Mouse (Mus musculus) B cell, adult (primary cell): ENCODE data around the gene Adcy3. TPM values are rescaled to one million over a fixed set of nuclear protein-coding genes. Genes with fewer than 3 reads are reported as not detected.

Source experiments
- total RNA-seq: library from RNA; stranded (reverse); gene quantifications from 4 replicates; pipeline ENCODE4 v1.2.4, GENCODE M21; 2023; ENCODE audit not compliant: inconsistent age

Gene Adcy3
- total RNA-seq = 8.2 to 11.8 TPM (median 10.0 TPM) in 4 replicates

GRCm38 (mm10) chr12:4132941-4133846 lies at the start of gene Adcy3:
Gene Adcy3 (plus strand): TSS chr12:4133103.

GRCm38 (mm10) chr12:4233572-4234508 lies 100.9 kb downstream of the Adcy3 start, which contains the start of the genes Ptrhd1 and Cenpo:
Gene Ptrhd1 (plus strand): TSS chr12:4234027.
Gene Cenpo (minus strand): TSS chr12:4234294.

Other genes starting within 250 kb of the Adcy3 start
- gene Pomc, start 178.2 kb upstream of the Adcy3 start, total RNA-seq = 1.9 to 3.3 TPM (median 2.0 TPM) in 4 replicates
- gene Efr3b, start 94.2 kb upstream of the Adcy3 start, total RNA-seq = 0.09 to 1.6 TPM in 2 of 4 replicates, not detected in the others
- 15.1 to 18.7 TPM (median 16.9 TPM) in 4 replicates for gene Dnajc27, start 50.5 kb upstream of the Adcy3 start, total RNA-seq
- 5.0 to 5.8 TPM (median 5.2 TPM) in 4 replicates for gene Ptrhd1, start 100.9 kb downstream of the Adcy3 start, total RNA-seq
- gene Cenpo, start 101.2 kb downstream of the Adcy3 start, total RNA-seq = 22.1 to 25.9 TPM (median 24.3 TPM) in 4 replicates